8 mouse cellular contexts compared by ENCODE assay signal in the genomic region with DNA sequence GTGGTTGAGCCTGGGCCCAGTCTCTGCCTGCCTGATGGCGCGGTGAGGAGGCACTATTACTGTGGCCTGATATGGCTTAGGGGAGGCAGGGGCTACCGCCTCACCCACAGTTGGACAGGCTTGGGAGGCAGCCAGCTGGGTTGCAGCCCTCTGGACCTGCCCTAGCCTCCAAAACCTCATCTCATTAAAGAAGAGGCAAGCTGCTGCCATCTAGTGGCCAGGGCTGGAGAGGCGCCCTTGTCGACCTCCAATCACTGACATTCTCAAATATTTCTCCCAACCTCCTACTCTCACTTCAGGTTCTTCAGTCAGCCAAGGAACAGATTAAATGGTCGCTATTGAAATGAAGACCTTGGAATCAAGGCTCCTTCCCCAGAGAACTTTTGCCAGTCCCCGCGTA. TPM values are rescaled to one million over a fixed set of nuclear protein-coding genes. Genes with fewer than 3 reads are reported as not detected.
DNase-seq lines count a peak whose midpoint lies in the region; ATAC-seq and TF ChIP-seq lines count a peak whose summit lies in the region.

No protein-coding gene starts in this region.

- H3K9ac ChIP-seq in forebrain, embryonic 11.5 days (ENCODE audit: low read length), result no peak overlapping the region
- peak overlapping the region; percentile 42; the same call in 1 of the 2 replicates for H3K9ac ChIP-seq in heart, embryonic 16.5 days (ENCODE audit: low read length)

- peak; percentile 85 for TF ChIP-seq CTCF in lung, adult 2 months (IDR thresholded peaks at IDR 0.05; ENCODE audit: insufficient read depth, low read length)
- TF ChIP-seq CTCF in olfactory bulb, adult 2 months (IDR thresholded peaks at IDR 0.05; ENCODE audit: insufficient read depth, low read depth, low read length), result peak; percentile 75

- H3K27ac ChIP-seq in forebrain, embryonic 11.5 days (ENCODE audit: low read depth, low read length), result no peak overlapping the region
- H3K27ac ChIP-seq in heart, embryonic 16.5 days (ENCODE audit: low read length), result peak overlapping the region; percentile 81
- no peak overlapping the region for H3K27ac ChIP-seq in olfactory bulb, adult 2 months (ENCODE audit: insufficient read depth, low read depth, low read length)

- TF ChIP-seq POLR2A in lung, adult 2 months (IDR thresholded peaks at IDR 0.05; ENCODE audit: borderline replicate concordance, extremely low read depth, low read depth, low read length), result no peak
- no peak for TF ChIP-seq POLR2A in olfactory bulb, adult 2 months (IDR thresholded peaks at IDR 0.05; ENCODE audit: insufficient read depth, low read depth, low read length)

- H3K27me3 ChIP-seq in forebrain, embryonic 11.5 days (ENCODE audit: control insufficient read depth, insufficient read depth, low read length), result no peaks in the 10 kb centered on the region
- H3K27me3 ChIP-seq in heart, embryonic 16.5 days (ENCODE audit: control insufficient read depth, insufficient read depth, low read length), result no peaks in the 10 kb centered on the region

- H3K9me3 ChIP-seq in forebrain, embryonic 11.5 days (ENCODE audit: control insufficient read depth, low read length), result no peaks in the 10 kb centered on the region
- no peaks in the 10 kb centered on the region for H3K9me3 ChIP-seq in heart, embryonic 16.5 days (replicated peaks; ENCODE audit: control insufficient read depth, low read length)

- no peak overlapping the region for H3K4me2 ChIP-seq in forebrain, embryonic 11.5 days (ENCODE audit: low read depth, low read length, severe bottlenecking)
- no peak overlapping the region for H3K4me2 ChIP-seq in heart, embryonic 16.5 days (ENCODE audit: low read depth, low read length)

- peak; percentile 85 for DNase-seq in ES-CJ7 (ENCODE audit: low read depth, low spot score)
- peak; percentile 52 for DNase-seq in c-Kit-negative CD71-positive TER-119-positive erythroid progenitor cells, embryonic 14.5 days (ENCODE audit: low read depth, low spot score)
- peak; percentile 92 for DNase-seq in forebrain, embryonic 11.5 days (ENCODE audit: low spot score)
- peak; percentile 93 to 94 for DNase-seq in kidney, postnatal 4 days
- DNase-seq in lung, adult 2 months, result peak; percentile 71
- peak; percentile 67 for DNase-seq in thymus, postnatal 0 days (ENCODE audit: low spot score)

- WGBS in forebrain, embryonic 11.5 days, result 9% methylated on average over 8 of the region's 8 CpGs
- 12% methylated on average over 8 of the region's 8 CpGs for WGBS in heart, embryonic 16.5 days
- 12% methylated on average over 8 of the region's 8 CpGs for WGBS in lung, adult 2 months
- 12% methylated on average over 8 of the region's 8 CpGs for WGBS in olfactory bulb, adult 2 months

- peaks cover 15% of the 10 kb centered on the region for H3K4me1 ChIP-seq in forebrain, embryonic 11.5 days (replicated peaks; ENCODE audit: control insufficient read depth, insufficient read depth, low read length)
- peaks cover 19% of the 10 kb centered on the region for H3K4me1 ChIP-seq in heart, embryonic 16.5 days (ENCODE audit: control insufficient read depth, insufficient read depth, low read length)
- H3K4me1 ChIP-seq in lung, adult 2 months (ENCODE audit: control insufficient read depth, insufficient read depth, low read length), result peaks cover 8% of the 10 kb centered on the region
- H3K4me1 ChIP-seq in olfactory bulb, adult 2 months (ENCODE audit: control insufficient read depth, insufficient read depth, low read length), result peaks cover 20% of the 10 kb centered on the region

- no peaks in the 10 kb centered on the region for H3K36me3 ChIP-seq in forebrain, embryonic 11.5 days (ENCODE audit: control insufficient read depth, insufficient read depth, low read length)
- no peaks in the 10 kb centered on the region for H3K36me3 ChIP-seq in heart, embryonic 16.5 days (ENCODE audit: control insufficient read depth, insufficient read depth)

- ATAC-seq in forebrain, embryonic 11.5 days (replicated peaks; ENCODE audit: low FRiP score), result peak; percentile 67
- ATAC-seq in heart, embryonic 16.5 days (replicated peaks; ENCODE audit: extremely low read depth, insufficient read depth, low FRiP score), result peak; percentile 50

- H3K4me3 ChIP-seq in forebrain, embryonic 11.5 days (ENCODE audit: low read depth, low read length), result no peak overlapping the region
- no peak overlapping the region for H3K4me3 ChIP-seq in heart, embryonic 16.5 days (ENCODE audit: low read length)
- H3K4me3 ChIP-seq in lung, adult 2 months (replicated peaks; ENCODE audit: extremely low read depth, low read depth, low read length), result no peak overlapping the region
- no peak overlapping the region for H3K4me3 ChIP-seq in olfactory bulb, adult 2 months (ENCODE audit: insufficient read depth, low read depth, low read length)

RNA-seq across cellular contexts. Expression of a gene that starts 10.9 kb away (rescaled TPM):
- 33.2 and 33.8 TPM in 2 replicates for polyA plus RNA-seq in forebrain, embryonic 11.5 days (2014; fragmentation: Nextera tagmentation; extraction: Ambion mirVana)
- polyA plus RNA-seq in heart, embryonic 16.5 days (2015; fragmentation: Nextera tagmentation; extraction: Ambion mirVana), result 118 and 129 TPM in 2 replicates
- 39.7 and 44.8 TPM in 2 replicates for polyA plus RNA-seq in lung, adult 2 months (2012; rRNA removed)
- polyA plus RNA-seq in olfactory bulb, adult 2 months (2012; ENCODE audit: insufficient read depth, insufficient read length, low replicate concordance, missing spikeins), result not detected in 2 replicates
- 55.8 and 60.7 TPM in 2 replicates for polyA plus RNA-seq in thymus, postnatal 0 days (2015; fragmentation: Nextera tagmentation; extraction: Ambion mirVana)

RNA-seq across cellular contexts. Expression of a gene that starts 30.8 kb away (rescaled TPM):
- 38.6 and 42.9 TPM in 2 replicates for polyA plus RNA-seq in forebrain, embryonic 11.5 days (2014; fragmentation: Nextera tagmentation; extraction: Ambion mirVana)
- 81.3 and 90.1 TPM in 2 replicates for polyA plus RNA-seq in heart, embryonic 16.5 days (2015; fragmentation: Nextera tagmentation; extraction: Ambion mirVana)
- polyA plus RNA-seq in lung, adult 2 months (2012; rRNA removed), result 225 and 264 TPM in 2 replicates
- polyA plus RNA-seq in olfactory bulb, adult 2 months (2012; ENCODE audit: insufficient read depth, insufficient read length, low replicate concordance, missing spikeins), result 349 TPM in 1 of 2 replicates, not detected in the other
- 34.9 and 40.6 TPM in 2 replicates for polyA plus RNA-seq in thymus, postnatal 0 days (2015; fragmentation: Nextera tagmentation; extraction: Ambion mirVana)

RNA-seq across cellular contexts. Expression of a gene that starts 55.7 kb away (rescaled TPM):
- polyA plus RNA-seq in forebrain, embryonic 11.5 days (2014; fragmentation: Nextera tagmentation; extraction: Ambion mirVana), result 83.4 and 94.0 TPM in 2 replicates
- polyA plus RNA-seq in heart, embryonic 16.5 days (2015; fragmentation: Nextera tagmentation; extraction: Ambion mirVana), result 48.7 and 60.5 TPM in 2 replicates
- polyA plus RNA-seq in lung, adult 2 months (2012; rRNA removed), result 25.4 and 30.1 TPM in 2 replicates
- polyA plus RNA-seq in olfactory bulb, adult 2 months (2012; ENCODE audit: insufficient read depth, insufficient read length, low replicate concordance, missing spikeins), result not detected in 2 replicates
- polyA plus RNA-seq in thymus, postnatal 0 days (2015; fragmentation: Nextera tagmentation; extraction: Ambion mirVana), result 105 and 116 TPM in 2 replicates

Comparison
In these comparisons a context has a peak if more than half of its experiments do, and no peak if none do; other contexts are left out.
1. RNA of a gene that starts 55.7 kb away (polyA plus RNA-seq): 105 to 116 TPM in thymus, postnatal 0 days, 83.4 to 94.0 TPM in forebrain, embryonic 11.5 days, 48.7 to 60.5 TPM in heart, embryonic 16.5 days and 25.4 to 30.1 TPM in lung, adult 2 months; not detected in olfactory bulb, adult 2 months; every median in the first group is over 10 times any median in the second.
2. Peak in every context shown above with its lines, with median percentiles within 50 percentile points of each other: DNase-seq.